Mouse (Mus musculus) lung, postnatal 10 days (tissue): Measurements from ENCODE around the gene Gm36245.
"Not testable (repeated sequence)": the region's sequence is repeated elsewhere in the genome, so short reads cannot be mapped to it uniquely, and the experiment has no call there.

Experiments
- DNase-seq: peaks from one replicate; pipeline ENCODE4 v3.0.0; 2021

Gm36245 gene

DNA sequence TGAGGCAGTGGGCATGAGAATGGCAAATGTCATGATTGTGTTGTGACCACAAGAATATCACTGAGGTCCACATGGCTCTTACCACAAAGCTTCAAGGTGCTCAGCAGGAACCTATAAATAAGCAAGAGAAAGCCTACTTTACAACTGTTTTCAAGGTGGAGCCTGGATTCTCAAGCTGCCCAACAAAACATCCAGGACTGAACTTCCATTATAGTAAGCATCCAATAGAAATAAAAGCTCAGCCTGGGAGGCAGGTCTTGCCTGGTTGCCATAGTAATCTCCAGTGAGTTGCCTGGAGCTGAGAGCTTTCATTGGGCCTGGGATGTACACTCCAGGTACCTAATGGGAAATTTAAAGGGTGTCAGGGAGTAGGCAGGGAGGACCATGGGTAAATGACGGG is at the start of gene Gm36245:
Gene Gm36245 (plus strand): TSS at position 301 of the 400 bp plus-strand sequence.
- no peak for DNase-seq

- no peak for DNase-seq
These were observed 37.3 kb upstream of the Gm36245 start, which contains the start of gene 1700025B11Rik for GRCm38 (mm10) chr15:77561792-77562191. Gene 1700025B11Rik (minus strand): TSS chr15:77561892.

DNA sequence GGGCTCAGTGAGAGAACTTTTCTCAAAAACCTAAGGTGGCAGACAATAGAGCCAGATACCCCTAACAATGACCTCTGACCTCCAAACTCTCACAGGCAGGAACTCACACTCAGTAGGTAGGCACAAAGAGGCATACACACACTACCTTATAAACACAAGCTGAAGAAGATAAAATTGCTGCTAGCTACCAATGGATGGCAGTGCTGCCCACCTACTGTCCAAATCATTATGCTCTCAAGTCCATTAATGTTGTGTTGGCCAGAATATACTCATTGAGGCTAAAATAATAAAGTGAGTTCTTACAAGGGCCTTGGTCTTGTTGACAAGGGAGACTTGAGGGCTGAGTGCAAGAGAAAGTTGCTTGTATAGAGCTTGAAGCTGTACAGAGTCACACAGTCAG is 35.8 kb upstream of the Gm36245 start:
- DNase-seq, result no peak

DNA sequence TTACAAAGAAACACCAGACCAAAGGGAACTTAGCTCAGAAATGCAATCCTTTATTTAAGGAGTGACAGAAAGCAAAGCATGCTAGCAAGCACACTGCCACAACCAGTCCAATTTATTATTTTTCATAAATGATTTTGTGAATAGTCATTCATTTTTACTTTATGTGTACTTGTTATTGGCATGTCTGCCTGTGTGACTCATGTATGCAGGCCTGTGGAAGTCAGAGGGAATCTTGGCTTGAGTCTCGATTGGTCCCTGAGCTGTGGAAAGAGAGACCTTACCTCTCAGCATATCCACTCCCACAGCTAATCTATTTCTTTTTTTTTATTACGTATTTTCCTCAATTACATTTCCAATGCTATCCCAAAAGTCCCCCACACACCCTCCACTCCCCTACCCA is 20.3 kb upstream of the Gm36245 start:
- no peak for DNase-seq

- no peak for DNase-seq
These were observed 19.7 kb upstream of the Gm36245 start for GRCm38 (mm10) chr15:77579311-77579710.

DNA sequence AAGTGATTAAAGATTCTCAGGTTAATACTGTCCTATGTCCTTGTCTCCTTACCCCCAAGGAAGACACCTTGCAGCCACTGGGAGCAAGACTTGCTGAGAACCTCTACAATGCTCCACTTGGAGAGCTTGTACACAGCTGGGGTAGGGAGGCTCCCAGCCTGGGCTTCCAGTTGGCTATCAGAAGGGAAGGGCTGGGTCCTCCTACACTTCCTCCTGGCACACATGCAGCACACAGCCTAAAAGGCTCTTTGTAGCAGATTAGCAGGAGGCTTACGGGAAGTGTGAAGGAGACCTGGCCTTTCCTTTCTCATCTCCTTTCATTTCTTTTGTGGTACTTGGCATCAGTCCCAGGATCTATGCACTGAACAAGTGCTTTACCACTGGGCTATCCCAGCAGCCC is 17.4 kb upstream of the Gm36245 start:
- DNase-seq, result peak; percentile 58

- DNase-seq, result peak; percentile 21
These were observed 12.0 kb upstream of the Gm36245 start for GRCm38 (mm10) chr15:77587026-77587425.

GRCm38 (mm10) chr15:77588981-77589380 is 10.1 kb upstream of the Gm36245 start:
- DNase-seq, result no peak

DNA sequence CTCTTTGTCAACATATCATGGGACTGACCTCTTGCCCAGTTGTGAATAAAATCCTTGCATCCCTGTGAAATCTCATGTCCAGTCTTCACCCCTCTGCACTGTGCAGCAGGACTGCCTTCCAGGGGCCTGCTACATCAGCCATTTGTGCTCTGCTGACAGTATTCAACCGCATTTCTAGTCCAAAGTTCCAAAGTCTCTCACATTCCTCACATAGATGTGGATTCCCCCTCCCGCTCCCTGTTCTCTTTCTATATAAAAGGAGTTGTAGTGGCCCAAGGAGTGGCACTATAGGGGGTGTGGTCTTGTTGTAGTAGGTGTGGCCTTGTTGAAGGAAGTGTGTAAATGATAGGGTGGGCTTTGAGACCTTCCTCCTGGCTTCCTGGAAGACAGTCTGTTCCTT is 8.2 kb upstream of the Gm36245 start:
- no peak for DNase-seq

GRCm38 (mm10) chr15:77593557-77593956 is 5.5 kb upstream of the Gm36245 start:
- DNase-seq, result no peak

GRCm38 (mm10) chr15:77595961-77596360 is 3.1 kb upstream of the Gm36245 start, which contains the start of gene Apol10b:
Gene Apol10b (minus strand): TSS chr15:77596125.
- DNase-seq, result no peak

DNA sequence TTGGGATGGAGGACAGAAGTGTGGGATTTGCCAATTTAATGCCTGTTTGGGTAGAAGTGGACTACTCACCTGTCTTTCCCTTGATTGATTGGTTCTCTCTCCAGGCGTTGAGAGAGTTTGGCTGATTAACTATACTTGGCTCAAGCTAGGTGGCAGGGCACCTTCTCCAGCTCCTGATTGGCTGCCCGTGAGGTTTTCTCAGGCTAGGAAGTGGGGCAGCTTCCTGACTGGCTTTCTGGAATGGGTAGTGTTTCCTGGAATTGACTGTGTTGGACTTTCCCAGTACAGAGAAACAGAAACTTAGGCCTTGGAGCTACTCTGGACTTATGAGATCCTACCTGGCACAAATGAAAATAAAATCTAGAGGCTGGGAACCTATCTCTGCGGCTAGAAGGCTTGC is 629 bp upstream of the Gm36245 start:
- peak; percentile 12 for DNase-seq

GRCm38 (mm10) chr15:77606069-77606468 is 7.0 kb downstream of the Gm36245 start:
- no peak for DNase-seq

GRCm38 (mm10) chr15:77624710-77625109 is 25.7 kb downstream of the Gm36245 start:
- DNase-seq, result no peak

DNA sequence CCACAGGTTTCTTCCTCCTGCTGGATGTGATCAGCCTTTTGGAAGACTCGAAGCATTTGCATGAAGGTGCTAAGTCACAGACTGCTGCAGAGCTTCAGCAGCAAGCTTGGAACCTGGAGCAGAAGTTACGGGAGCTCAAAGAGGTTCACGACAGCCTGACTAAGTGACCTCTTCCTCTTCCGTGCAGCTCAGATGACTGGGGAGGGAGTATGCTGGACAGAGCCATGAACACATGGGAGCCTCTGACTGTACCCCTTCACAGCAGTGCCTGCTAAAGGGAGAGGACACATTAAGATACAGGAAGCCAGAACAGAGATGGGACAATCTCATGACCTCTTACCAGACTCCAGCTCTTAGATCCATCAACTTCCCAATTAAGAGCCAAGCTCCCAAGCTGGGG is 27.4 kb downstream of the Gm36245 start:
- not testable (repeated sequence) for DNase-seq

- not testable (repeated sequence) for DNase-seq
These were observed 29.6 kb downstream of the Gm36245 start for GRCm38 (mm10) chr15:77628647-77629046.

DNA sequence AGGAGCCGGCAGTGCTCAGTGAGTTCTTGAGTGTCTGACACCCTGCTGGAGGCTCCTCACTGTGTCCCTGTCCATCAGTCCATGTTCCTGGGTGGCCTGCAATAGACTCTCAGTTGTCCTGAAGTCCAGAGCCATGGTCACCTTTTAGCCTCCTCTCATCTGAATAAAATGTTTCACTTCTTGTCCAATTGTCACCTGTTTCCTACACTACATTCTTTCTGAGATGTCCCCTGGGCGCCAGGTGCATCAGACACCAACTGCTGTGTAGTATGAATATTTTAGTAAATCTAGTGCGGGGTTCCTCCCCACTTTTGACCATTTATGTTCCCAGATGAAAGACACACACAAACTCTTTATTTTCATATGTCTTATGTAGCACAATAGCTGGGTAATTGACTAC is 30.8 kb downstream of the Gm36245 start:
- DNase-seq, result not testable (repeated sequence)

GRCm38 (mm10) chr15:77643176-77643575 is 44.1 kb downstream of the Gm36245 start, which contains the start of gene Apol11b:
Gene Apol11b (minus strand): TSS chr15:77643286.
- DNase-seq, result not testable (repeated sequence)

DNA sequence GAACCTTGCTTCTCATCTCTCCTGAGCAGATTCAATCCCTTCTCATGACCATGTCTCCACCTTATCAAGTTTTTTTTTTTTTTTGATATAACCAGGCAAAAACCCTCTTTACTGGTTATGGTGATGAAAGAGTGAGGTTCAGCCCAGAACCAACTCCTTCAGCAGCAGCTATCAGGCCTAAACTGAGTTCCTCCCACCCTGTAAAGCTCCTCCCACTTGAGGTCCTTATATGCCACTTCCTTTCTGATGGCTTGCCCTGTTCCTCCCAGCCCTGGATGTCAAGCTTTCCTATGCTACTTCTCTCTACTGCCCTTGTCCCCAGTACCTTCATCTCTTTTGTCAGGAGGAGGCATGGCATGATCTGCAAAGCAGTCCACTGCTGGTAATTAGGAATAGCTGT is 52.1 kb downstream of the Gm36245 start:
- not testable (repeated sequence) for DNase-seq
